Mouse (Mus musculus): Measurements from ENCODE around the gene Ubac1. TPM values are rescaled to one million over a fixed set of nuclear protein-coding genes. Genes with fewer than 3 reads are reported as not detected.

Ubac1 gene
- polyA plus RNA-seq, 1 experiment, result 92.2 TPM

GRCm38 (mm10) chr2:26041163-26041810 is 19.7 kb upstream of the Ubac1 start:
- 84% methylated on average over 14 of the region's 14 CpGs for WGBS
- TF ChIP-seq POLR2A (IDR thresholded peaks at IDR 0.05; ENCODE audit: borderline replicate concordance, insufficient read depth, low read length) (no peak), CTCF (IDR thresholded peaks at IDR 0.05; ENCODE audit: borderline replicate concordance, insufficient read depth, low read depth, low read length) (no peak)
- DNase-seq, result no peak
- Histone ChIP-seq H3K27ac (ENCODE audit: insufficient read depth, low read length) (no peak overlapping the region), H3K4me1 (ENCODE audit: control insufficient read depth, insufficient read depth, low read length) (peaks cover 16% of the 10 kb centered on the region; the same call in 1 of the 2 replicates), H3K4me3 (replicated peaks; ENCODE audit: insufficient read depth, low read depth, low read length) (no peak overlapping the region), H3K27me3 (ENCODE audit: control insufficient read depth, insufficient read depth, low read length) (no peaks in the 10 kb centered on the region)

- WGBS, result 5% methylated on average over 14 of the region's 14 CpGs
- TF ChIP-seq POLR2A (IDR thresholded peaks at IDR 0.05; ENCODE audit: borderline replicate concordance, insufficient read depth, low read length) (no peak), CTCF (IDR thresholded peaks at IDR 0.05; ENCODE audit: borderline replicate concordance, insufficient read depth, low read depth, low read length) (no peak)
- DNase-seq, result peak; percentile 73 to 76
- no peak overlapping the region for H3K4me3 ChIP-seq (replicated peaks; ENCODE audit: insufficient read depth, low read depth, low read length)
- H3K4me1 ChIP-seq (ENCODE audit: control insufficient read depth, insufficient read depth, low read length), result peaks cover 16% of the 10 kb centered on the region; the same call in 1 of the 2 replicates
- H3K27ac ChIP-seq (ENCODE audit: insufficient read depth, low read length), result no peak overlapping the region
- no peaks in the 10 kb centered on the region for H3K27me3 ChIP-seq (ENCODE audit: control insufficient read depth, insufficient read depth, low read length)
Measured at GRCm38 (mm10) chr2:26039951-26040350, 18.4 kb upstream of the Ubac1 start.

GRCm38 (mm10) chr2:26037386-26037785 is 15.8 kb upstream of the Ubac1 start:
- 71% methylated on average over 6 of the region's 6 CpGs for WGBS
- Histone ChIP-seq H3K27me3 (ENCODE audit: control insufficient read depth, insufficient read depth, low read length) (no peaks in the 10 kb centered on the region), H3K4me3 (replicated peaks; ENCODE audit: insufficient read depth, low read depth, low read length) (no peak overlapping the region), H3K4me1 (ENCODE audit: control insufficient read depth, insufficient read depth, low read length) (peaks cover 16% of the 10 kb centered on the region; the same call in 1 of the 2 replicates), H3K27ac (ENCODE audit: insufficient read depth, low read length) (no peak overlapping the region)
- no peak for DNase-seq
- TF ChIP-seq POLR2A (IDR thresholded peaks at IDR 0.05; ENCODE audit: borderline replicate concordance, insufficient read depth, low read length), result no peak
- TF ChIP-seq CTCF (IDR thresholded peaks at IDR 0.05; ENCODE audit: borderline replicate concordance, insufficient read depth, low read depth, low read length), result no peak

GRCm38 (mm10) chr2:26034344-26035050 is 12.9 kb upstream of the Ubac1 start:
- TF ChIP-seq POLR2A (IDR thresholded peaks at IDR 0.05; ENCODE audit: borderline replicate concordance, insufficient read depth, low read length) (no peak), CTCF (IDR thresholded peaks at IDR 0.05; ENCODE audit: borderline replicate concordance, insufficient read depth, low read depth, low read length) (no peak)
- Histone ChIP-seq H3K4me3 (replicated peaks; ENCODE audit: insufficient read depth, low read depth, low read length) (no peak overlapping the region), H3K27me3 (ENCODE audit: control insufficient read depth, insufficient read depth, low read length) (no peaks in the 10 kb centered on the region), H3K4me1 (ENCODE audit: control insufficient read depth, insufficient read depth, low read length) (peaks cover 5% of the 10 kb centered on the region; the same call in 1 of the 2 replicates), H3K27ac (ENCODE audit: insufficient read depth, low read length) (no peak overlapping the region)
- no peak for DNase-seq
- 88% methylated on average over 15 of the region's 15 CpGs for WGBS

GRCm38 (mm10) chr2:26030288-26030687 is 8.7 kb upstream of the Ubac1 start:
- Histone ChIP-seq H3K4me3 (replicated peaks; ENCODE audit: insufficient read depth, low read depth, low read length) (no peak overlapping the region), H3K4me1 (ENCODE audit: control insufficient read depth, insufficient read depth, low read length) (no peaks in the 10 kb centered on the region), H3K27ac (ENCODE audit: insufficient read depth, low read length) (no peak overlapping the region), H3K27me3 (ENCODE audit: control insufficient read depth, insufficient read depth, low read length) (no peaks in the 10 kb centered on the region)
- TF ChIP-seq POLR2A (IDR thresholded peaks at IDR 0.05; ENCODE audit: borderline replicate concordance, insufficient read depth, low read length) (no peak), CTCF (IDR thresholded peaks at IDR 0.05; ENCODE audit: borderline replicate concordance, insufficient read depth, low read depth, low read length) (peak; percentile 54)
- DNase-seq, result no peak
- 45% methylated on average over 3 of the region's 3 CpGs for WGBS

- 27% methylated on average over 4 of the region's 4 CpGs for WGBS
- no peaks in the 10 kb centered on the region for H3K27me3 ChIP-seq (ENCODE audit: control insufficient read depth, insufficient read depth, low read length)
- H3K27ac ChIP-seq (ENCODE audit: insufficient read depth, low read length), result no peak overlapping the region
- DNase-seq, result peak; percentile 63 to 65
- no peak overlapping the region for H3K4me3 ChIP-seq (replicated peaks; ENCODE audit: insufficient read depth, low read depth, low read length)
- TF ChIP-seq POLR2A (IDR thresholded peaks at IDR 0.05; ENCODE audit: borderline replicate concordance, insufficient read depth, low read length) (no peak), CTCF (IDR thresholded peaks at IDR 0.05; ENCODE audit: borderline replicate concordance, insufficient read depth, low read depth, low read length) (peak; percentile 85)
- peaks cover 9% of the 10 kb centered on the region; the same call in 1 of the 2 replicates for H3K4me1 ChIP-seq (ENCODE audit: control insufficient read depth, insufficient read depth, low read length)
Measured at GRCm38 (mm10) chr2:26024138-26025075, 2.9 kb upstream of the Ubac1 start.

GRCm38 (mm10) chr2:26022626-26023025 is 1.1 kb upstream of the Ubac1 start:
- H3K4me3 ChIP-seq (replicated peaks; ENCODE audit: insufficient read depth, low read depth, low read length), result no peak overlapping the region
- peaks cover 15% of the 10 kb centered on the region for H3K4me1 ChIP-seq (ENCODE audit: control insufficient read depth, insufficient read depth, low read length)
- H3K27ac ChIP-seq (ENCODE audit: insufficient read depth, low read length), result no peak overlapping the region
- peak in 1 of 2 experiments; percentile 24 for DNase-seq
- no peaks in the 10 kb centered on the region for H3K27me3 ChIP-seq (ENCODE audit: control insufficient read depth, insufficient read depth, low read length)
- 75% methylated on average over 1 of the region's 1 CpGs for WGBS
- TF ChIP-seq POLR2A (IDR thresholded peaks at IDR 0.05; ENCODE audit: borderline replicate concordance, insufficient read depth, low read length) (no peak), CTCF (IDR thresholded peaks at IDR 0.05; ENCODE audit: borderline replicate concordance, insufficient read depth, low read depth, low read length) (no peak)
